Mouse (Mus musculus) frontal cortex, postnatal 14 days (tissue): ENCODE data around the gene U90926.

Source experiments
- DNase-seq, 2 experiments: peaks; one replicate each; pipeline ENCODE4 v3.0.0; 2022; ENCODE audit warnings: low spot score in 2 of 2

U90926 gene

DNA sequence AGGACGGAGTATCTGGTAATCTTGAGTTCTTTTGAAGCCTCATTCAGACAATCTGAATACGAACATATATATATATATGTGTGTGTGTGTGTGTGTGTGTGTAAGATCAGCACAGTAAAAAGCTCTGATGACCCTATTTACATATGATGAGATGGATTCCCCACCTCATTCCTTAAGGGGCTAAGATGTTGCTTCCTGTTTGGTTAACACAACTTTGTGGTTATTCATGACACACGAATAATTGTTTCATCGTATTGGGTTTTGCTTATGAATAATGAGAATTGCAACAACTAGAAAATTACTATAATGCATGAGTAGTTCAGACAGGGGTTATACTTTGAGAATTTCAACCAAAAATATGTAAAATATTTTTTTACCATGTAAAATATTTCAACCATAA, at the start of gene U90926:
TSS of gene U90926 (minus strand) at position 101 of the 400 bp plus-strand sequence.
- DNase-seq: no peak

DNA sequence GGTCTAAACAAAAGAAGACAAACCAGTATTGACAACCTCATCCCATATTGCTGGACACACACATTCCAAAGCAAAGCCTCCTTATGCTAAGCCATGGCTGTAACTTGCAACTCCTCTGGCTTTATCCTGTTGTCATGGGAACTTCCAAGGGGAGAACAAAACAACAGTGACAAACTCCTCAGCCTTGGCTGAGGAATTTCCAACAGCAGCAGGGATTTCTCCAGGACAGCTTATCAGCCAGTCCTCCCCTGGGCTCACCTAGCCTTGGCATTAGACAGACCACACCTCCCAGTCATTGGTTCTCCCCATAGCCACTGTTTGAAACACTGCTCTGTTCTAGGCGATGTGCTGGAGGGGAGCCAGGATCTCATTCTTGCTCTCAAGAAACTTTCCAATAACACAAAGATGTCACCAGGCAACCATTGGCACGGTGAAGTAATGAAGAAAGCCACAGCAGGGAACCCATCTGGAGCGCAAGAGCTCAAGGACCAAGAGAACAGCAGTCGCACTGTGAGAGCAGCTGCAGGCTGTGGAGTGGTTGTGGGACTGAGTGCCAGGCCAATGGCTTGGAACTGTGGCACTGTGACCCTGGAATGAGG, 48.7 kb upstream of the U90926 start:
- DNase-seq: peak; percentile 67 to 76

DNA sequence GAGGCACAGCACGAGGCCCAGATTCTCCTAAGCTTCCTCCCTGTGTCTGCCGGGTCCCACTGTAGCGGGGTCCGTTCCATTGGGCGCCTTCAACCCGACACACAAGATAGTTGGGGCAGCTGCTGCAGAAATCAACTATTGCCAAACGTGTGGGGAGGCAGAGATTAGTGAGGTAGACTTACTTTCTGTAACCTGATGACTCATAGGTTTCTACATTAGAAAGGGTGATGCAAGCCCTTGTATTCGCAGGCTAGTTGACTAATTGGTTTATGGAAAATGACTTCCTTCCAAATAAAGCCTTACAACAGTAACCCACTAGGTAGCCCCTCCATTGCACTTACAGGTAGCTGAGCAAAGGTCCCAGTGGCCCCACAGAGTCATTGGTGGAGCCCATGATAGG, 47.4 kb upstream of the U90926 start:
- DNase-seq: no peak

DNA sequence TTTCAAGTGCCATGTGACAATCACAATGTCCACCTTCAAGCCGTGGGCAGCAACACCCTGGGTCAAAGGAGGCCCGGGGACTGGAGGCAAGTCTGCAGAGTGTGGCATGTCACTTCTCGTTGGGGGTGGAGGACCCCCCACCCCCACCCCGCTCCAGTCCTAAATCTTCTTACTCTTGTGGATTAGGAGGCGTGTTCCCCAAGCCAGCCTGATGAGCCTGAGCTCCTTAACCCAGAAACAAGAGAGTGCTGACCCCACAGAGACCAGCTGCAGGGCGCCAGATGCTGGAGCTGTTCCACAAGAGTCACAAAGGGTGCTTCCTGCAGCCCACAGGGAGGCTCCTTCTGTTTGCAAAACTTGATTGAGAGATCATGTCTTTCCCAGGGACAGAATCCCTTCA, 41.0 kb upstream of the U90926 start, which contains the start of gene Ppef2:
TSS of gene Ppef2 (minus strand) at position 61 of the 400 bp plus-strand sequence.
- no peak for DNase-seq

DNA sequence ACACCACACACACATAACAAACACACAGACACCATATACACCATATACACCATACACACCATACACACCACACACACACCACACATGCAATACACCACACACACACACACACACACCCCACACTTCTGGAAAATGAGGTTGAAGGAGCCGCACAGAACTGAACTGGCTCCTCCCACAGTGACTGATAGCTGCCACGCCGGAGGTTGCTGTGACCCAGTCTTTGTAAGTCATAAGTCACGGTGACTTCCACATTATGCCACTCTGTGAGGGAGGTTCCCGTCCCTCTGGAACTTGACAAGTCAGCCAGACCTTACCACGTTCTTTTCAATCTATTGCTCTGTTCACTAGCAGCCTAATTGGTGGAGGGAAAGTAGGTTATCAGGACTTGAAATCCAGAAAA, 39.3 kb upstream of the U90926 start:
- no peak for DNase-seq

DNA sequence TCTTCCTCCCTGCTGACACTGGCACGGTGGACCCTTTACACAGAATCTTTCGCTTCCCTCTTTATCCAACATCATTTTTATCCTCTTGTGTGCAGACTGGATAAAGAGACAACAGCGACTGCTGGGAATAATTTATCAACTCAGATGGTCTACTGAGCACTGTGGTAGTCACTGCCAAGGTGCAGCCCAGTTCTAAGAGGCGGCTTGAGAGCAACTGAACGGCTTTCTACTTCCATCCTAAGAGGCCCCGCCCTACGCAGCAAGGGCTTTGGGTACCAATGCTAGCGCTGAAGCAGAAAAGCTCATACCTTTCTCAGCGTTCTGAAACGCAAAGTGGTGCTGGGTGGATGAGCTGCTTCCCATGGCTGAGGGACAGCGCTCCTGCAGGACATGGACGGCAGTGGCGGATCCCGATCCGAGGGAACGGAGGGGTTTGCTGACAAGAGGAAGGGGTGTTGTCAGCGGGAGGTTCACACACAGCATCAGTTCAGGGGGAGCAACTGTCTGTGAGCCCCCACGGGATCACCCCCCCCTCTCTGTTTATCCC, 37.7 kb upstream of the U90926 start:
- DNase-seq: peak in 1 of 2 experiments; percentile 11

DNA sequence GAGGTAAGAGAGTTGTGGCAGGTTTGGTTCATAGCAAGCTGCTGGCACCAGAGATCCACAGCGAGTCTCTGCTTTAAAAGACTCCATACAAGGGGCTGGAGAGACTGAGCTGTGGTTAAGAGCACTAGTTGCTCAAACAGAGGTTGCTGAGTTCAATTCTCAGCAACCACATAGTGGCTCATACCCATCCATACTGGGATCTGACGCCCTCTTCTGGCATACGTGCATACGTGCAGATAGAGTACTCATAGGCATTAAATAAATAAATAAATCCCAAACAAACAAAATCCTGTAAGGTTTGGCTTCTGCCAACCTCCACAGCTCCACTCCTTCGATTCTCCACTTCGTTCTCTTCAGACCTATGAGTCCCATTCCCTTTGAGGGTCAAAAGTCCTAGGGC, 36.8 kb upstream of the U90926 start:
- DNase-seq: no peak

DNA sequence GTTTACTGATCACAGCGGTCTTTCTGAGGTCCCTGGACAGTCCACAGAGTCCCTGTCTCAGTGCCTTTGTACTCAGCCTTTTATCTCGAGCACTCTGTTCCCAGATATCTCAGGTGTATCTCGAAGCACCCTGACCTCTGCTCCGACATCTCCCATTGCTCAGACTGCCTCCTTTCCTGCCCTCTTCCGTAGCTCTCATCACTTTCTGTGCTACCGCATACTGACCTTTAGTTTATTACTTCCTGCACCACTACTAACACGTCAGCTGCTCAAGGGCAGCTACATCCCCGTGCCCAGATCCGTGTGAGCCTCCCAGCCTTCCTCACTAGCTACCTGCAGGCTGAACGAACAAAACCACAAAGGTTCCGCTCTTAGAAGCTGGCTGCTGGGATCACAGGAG, 33.4 kb upstream of the U90926 start:
- no peak for DNase-seq

DNA sequence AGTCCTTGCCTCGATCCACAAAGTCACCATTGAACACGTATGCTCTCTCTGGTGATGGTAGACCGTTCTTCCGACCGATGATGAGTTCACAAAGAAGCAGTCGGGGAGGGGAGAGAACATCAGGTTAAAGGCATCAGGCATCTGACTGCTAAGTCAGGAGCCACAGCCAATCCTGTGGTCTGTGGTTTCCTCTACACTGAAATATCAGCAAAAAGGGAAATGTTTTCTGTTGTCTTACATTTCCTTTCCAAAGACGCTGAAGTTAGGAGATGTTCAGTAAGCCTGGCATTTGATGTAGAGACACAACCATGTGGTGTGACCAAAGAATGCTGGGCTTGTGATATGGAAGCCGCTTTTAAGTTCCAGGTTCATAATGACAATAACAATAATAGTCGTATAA, 30.3 kb upstream of the U90926 start:
- DNase-seq: no peak

DNA sequence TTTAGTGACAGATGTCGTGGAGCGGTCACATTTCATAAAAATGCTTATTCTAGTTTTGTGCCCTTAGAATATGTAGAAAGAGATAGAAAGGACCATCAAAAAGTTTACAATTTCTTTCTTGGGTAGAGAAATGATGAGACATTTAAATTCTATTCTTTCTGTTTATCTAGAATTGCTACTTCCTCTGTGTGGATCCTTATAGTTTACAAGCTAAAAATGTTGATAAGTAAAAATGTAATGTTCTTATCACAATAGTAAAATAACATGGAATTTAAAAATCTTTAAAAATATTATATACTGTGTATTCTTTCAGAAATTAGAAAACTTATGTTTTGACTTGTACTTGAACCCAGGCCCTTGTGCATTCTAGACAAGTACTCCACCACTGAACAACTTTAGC, 29.7 kb upstream of the U90926 start:
- DNase-seq: no peak

DNA sequence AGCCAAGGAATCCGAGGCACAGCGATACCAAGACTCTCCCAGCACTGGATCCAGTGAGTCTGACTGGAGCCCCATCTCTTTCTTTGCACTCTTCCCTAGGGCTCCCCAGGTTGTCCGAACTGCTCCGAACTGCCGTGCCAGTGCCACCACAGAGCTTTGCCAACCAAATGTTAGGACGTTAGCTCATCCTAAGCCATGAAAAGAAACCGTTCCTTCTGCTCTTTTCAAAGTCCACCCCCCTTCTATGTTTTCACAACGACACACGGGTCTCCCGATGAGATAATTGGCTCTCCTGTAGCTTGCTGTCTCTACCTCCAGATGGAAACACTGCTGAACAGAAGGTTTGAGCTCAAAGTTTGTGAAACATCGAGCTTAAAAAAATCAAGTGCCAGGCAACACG, 25.6 kb upstream of the U90926 start:
- no peak for DNase-seq

DNA sequence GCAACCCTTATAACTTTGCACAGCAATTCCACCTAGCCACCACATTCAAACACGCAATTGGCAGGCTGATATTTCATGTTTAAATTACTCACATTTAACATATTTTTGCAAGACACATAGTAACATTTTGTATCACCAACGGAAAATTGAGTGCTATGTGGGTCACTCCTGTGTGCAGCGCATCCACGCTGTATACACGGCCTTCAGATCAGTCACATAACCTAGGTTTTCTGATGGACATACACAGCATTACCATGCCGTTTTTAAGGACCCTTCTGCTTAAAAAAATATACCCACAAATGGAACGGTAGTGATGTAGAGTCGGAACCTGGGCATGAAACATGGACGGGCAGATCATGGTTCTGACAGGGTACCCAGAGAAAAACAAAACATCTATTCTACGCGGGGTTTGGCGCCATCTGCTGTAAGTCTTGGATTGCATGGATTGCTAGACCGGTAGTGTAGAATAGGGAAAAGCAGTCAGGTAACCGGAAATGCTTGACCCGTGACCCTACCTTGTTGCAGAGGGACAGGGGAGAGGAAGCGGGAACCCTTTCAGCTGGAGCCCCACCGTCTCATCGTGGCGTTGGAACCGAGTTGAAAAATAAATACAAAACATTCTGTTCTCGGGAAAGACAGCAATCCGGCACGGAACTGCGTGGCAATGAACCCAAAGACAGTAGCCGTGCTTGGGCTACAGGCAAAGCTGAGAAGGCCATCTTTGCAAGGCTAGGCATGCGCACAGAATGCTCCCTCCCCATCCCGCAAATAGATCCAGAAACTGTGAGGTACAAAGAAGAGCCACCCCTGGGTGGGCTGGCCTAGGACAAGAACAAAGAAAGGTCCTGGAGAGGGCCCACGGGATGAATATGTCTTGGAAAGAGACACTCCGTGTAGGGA, 24.4 kb upstream of the U90926 start:
- peak; percentile 47 to 74 for DNase-seq

DNA sequence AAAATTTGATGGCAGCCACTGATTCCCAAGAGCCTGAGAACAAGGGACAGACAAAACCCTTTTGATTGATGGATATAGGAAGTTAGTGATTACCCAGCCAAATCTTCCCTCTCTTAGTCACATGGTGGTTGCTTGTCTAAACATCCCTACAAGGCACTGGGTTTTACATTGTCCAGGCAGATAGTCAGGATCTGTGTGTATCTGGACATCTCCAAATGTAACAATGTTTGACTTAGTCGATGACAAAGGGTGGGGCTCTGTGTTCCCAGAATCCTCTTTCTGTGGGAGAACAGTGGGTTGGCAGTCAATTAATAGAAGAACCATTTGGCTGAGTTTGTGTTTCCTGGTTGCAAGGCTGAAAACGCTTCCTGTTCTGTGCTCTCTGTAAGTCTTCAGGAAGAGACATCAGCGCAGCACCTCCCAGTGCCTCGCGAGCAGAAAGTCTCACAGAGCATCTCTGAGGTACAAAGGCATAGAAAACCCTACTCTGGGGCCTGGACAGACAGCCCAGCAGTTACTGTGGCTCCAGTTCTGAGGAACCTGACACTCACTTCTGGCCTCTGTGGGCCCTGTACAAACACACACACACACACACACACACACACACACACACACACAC, 19.8 kb upstream of the U90926 start:
- DNase-seq: no peak

DNA sequence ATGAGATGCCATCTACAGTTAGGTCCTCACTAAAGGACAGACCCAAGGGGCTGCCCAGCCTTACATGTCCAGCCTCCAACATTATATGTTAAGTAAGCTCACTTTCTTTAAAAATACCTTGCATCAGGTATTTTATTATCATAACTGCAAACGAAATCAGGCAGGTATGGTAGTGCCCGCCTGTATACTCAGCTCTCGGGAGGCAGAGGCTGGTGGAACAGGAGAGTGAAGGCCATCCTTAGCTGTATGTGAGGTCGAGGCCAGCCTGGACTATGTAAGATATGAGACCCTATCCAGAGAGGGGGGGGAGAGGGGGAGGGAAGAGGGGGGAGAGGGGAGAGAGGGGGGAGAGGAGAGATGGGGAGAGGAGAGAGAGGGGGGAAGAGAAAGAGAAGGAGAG, 18.2 kb upstream of the U90926 start:
- no peak for DNase-seq

DNA sequence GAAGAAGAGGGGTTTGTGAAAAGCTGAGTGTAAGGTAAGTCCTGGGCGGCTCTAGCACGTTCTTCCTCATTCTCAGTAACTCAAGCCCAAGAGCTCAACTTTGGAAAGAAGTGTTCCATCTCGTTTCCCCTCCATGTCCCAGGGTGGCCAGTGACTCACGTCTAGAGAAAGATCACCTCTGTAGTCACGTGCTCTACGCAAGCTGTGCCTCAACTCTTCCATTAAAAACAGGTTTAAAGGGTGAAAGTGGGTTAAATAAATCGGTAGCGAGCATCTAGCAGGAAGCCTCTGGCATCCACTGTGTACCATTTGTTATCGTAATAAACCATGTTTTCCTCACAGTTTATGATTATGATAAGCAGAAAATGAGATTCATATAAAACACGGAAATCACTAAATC, 16.6 kb upstream of the U90926 start:
- no peak for DNase-seq

DNA sequence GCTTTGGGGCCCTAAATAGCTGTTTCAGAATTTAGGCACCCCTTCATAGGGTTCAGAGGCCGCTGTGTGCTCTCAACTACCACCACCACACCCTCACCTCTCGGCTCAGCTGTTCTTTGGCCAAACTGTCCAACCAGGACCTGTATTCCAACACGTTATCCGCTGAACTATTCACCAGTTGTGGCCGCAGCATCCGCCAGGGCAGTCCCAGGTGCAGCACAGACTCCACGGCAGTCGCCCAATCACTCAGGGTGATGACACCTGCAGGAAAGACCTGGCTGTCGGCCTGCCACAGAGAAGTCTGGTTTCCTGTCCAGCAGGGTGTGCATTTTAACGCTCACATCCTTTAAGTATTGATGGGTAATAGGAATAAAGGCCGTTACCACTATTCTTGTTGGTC, 15.1 kb upstream of the U90926 start:
- no peak for DNase-seq

DNA sequence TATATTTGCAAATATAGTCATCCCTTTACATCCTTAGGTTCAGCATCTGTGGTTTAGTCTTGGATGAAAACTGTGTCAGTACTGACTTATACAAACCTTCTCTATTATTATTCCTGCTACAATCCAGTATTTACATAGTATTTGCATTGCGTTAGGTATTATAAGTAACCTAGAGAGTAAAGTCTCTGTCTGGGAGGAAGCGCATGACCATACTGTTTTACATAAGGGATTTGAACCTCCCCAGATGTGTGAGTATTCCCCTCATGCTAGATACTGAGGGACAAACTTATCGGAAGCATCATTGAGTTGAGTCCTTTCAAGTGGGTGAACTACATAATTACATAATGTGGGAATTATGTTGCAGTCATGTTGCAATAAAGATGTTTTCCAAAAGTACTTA, 14.3 kb upstream of the U90926 start:
- no peak for DNase-seq

DNA sequence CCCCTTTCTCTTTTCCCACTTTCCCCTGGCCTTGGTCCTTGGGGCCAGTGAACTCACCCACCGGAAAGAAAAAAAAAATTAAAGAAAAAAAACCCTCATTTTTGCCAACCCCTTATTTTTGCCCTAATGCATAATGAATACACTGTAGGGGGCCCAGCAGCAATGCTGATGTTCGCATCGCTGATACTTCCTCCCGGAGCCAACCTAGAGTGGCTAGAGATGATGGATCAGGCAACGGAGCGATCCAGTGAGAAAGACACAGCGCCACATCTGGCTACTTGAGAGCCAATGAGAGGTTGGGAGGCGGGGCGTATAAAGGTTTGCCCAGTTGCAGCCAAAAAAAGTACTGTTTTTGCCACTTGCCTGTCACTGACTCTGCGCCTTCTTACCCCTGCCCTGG, 13.6 kb upstream of the U90926 start:
- no peak for DNase-seq

DNA sequence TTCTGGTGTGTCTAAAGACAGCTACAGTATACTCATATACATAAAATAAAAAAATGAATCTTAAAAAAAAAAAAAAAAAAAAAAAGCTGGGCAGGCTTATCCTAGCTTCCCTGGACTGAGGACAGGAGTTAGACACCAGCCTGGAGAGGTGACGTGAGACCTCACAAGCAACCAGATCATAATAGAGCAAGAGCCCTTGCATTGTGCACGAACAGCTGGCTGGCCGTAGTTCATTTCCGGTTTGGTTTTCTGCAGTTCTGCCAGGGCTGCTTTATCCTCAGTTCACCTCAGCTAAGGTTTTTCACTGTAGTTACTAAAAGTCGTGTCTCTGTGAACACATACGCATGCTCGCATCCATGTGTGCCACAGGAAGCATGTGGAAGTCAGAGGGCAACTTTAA, 12.6 kb upstream of the U90926 start:
- DNase-seq: no peak

DNA sequence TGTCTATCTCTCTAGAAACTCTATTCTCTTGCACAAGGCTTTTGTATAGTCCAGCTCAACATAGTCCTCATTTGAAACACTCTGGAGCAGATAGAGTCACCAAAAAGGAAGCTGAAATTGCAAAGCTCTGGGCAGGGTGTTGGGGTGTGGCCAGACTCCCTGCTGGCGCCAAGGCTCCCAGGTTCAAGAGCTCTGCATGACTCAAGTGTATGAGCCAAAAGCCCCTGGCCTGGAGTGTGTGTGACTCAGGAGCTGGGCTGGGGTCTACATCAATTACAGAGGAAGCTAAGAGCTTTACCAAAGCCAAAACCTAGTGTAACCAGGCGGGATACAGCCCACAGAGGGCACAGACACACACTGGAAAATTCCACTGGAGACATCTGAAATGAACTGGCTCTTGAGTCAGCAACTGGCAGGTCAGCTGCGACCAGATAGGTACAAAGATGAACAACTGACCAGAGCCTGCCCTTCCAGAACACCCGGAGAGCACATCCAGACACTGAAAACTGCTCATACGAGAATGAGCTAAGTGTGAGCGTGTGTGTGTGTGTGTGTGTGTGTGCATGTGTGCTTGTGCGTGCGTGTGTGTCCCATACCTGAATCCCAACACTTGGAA, 5.2 kb upstream of the U90926 start:
- DNase-seq: no peak

DNA sequence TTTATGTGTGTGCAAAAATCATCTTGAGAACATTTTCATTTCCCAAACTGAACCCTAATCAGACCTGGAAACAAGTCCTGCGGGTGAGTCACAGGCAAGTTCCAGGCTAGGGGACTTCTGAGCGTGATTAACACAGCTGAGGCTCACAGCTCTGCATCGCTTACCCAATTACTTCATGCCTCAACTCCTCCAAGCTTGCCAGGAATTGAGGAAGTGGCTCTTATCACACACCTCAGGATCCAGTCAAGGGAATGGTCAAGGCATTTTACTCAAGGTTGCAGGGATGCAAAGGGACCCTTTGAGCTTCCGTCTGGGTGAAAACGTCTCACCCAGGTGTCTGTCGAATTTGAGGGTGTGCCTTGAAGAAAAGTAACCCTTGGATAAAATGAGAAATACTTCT, 4.6 kb upstream of the U90926 start:
- no peak for DNase-seq
